Mouse (Mus musculus): ENCODE measurements around the gene BC024063. TPM values are rescaled to one million over a fixed set of nuclear protein-coding genes. Genes with fewer than 3 reads are reported as not detected.
"Not testable (repeated sequence)": the region's sequence is repeated elsewhere in the genome, so short reads cannot be mapped to it uniquely, and the experiment has no call there.

Gene BC024063
- 1 to 10 TPM; 3.2 to 3.3 TPM for total RNA-seq (2021)
- long read RNA-seq, experiment 1, partial matches to known transcripts: 0 of 1 reads
- long read RNA-seq, experiment 1, other reads (novel, unspliced or antisense): 0 of 1 reads
- long read RNA-seq, experiment 2, partial matches to known transcripts: 0 of 4 reads
- long read RNA-seq, experiment 2, other reads (novel, unspliced or antisense): 0 of 4 reads

DNA sequence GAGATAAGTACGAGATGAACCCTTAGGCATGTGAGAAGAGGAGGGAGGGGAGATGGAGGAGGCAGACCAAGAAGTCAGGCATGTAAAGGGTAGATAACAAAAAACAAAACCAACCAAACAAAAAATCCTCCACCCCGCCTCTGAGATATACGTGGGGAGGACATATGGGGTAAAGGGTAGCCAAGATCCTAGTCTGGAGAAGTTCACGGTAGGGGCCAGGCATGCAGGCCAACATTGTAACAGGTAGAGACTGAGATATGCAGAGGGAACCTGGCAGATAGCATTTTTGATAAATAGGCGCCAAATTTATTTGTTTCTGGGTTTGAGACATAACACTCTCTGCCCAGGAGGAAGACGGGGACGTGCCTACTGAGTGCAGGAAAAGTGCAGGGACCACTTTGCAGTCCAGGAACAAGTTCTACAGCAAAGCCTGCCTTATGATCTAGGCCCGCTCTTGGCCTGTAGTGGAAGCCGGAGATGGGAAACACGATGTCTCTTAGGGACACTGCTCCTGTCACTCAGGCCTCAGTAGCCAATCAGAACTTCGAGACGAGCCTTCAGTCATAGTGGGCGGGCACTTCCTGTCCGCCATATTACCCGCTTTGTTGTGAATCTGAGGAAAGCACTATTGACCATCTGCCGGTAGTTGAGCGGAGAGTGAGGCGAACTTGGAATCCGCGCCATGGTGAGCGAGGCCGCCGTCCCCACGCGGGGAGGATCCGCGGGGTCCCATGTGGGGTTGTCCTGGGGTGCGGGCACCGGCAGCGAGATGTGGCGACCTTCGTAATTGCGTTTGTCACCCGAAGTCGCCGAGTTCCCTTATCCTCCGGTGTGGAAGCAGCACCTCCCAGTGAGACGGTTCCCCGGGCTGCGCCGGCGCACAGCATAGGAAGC, at the start of gene BC024063:
Gene BC024063 (plus strand): TSS at position 626 of the 894 bp plus-strand sequence.
- peak; percentile 15 to 58 for DNase-seq (ENCODE audit: low spot score in 2 of 2)

DNA sequence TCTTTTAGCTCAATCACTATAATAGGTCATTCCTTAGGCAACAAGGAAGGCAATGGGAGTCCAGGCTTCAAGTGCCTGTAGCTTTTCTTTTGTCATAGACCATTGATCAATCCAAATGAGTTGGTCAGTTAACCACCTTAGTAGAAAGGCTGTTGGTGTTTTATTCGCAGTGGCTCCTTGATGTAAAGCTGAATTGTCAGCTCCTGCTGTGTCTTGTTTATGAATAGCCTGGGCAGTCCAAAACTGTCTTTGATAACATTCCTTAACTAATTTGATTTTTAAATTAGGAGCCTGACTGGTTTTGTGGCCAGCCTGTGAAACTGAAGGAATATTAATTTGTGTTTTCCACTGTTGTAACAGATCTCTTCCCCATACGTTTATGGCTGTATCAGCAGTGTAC, 41.0 kb upstream of the BC024063 start:
- DNase-seq (ENCODE audit: low spot score in 2 of 2): no peak

DNA sequence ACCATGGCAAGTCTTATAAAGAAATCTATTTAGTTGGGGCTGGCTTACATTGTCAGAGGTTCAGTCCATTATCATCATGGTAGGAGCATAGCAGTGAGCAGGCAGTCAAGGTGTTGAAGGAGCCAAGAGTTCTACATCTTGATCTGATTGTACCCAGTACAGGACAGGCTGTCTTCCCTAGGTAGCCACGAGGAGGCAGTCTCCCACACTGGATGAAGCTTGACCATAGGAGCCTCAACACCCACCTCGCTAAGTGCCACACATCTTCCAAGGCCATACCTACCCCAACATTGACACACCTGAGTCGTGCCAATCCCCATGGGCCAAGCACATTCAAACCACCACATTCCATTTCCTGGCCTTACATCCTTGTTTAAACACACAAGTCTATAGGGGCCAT, 36.5 kb upstream of the BC024063 start:
- DNase-seq (ENCODE audit: low spot score in 2 of 2): no peak

DNA sequence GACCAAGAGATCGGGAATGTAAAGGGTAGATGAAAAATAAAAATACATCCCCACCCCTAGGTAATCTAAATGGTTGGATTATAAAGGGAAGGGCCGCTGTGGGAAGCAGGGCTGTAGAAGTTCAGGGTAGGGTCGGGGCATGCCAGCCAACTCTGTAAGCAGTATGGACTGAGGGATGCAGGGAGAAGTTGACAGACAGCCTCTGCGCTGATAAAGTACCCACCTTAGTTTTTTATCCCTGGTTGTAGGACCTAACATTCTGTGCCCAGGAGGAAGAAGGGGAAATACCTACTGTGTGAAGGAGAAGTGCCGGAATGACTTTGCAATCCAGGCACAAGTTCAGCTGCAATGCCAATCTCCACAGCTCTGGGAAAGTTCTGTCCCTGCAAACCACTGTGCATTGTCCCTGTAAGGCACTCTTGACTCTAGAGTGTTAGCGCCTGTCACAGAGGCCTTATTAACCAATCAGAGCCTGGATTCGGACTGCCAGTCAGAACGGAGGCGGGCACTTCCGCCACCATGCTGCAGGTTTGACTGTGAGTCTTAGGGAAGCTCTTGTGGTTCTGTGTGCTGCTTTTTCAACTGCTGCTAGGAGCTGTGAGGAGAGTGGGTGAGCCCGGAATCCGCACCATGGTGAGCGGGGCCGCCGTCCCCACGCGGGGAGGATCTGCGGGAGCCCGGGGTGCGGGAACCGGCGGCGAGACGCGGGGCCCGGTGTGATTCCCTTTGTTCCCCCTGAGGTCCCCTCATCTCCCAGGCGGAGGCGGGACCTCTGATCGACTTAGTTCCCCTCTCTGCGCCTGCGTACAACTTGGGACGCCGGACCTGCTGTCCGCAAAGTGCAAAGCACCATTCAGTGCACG, 35.3 kb upstream of the BC024063 start, which contains the start of gene Zfp873:
Gene Zfp873 (plus strand): TSS at position 527 of the 863 bp plus-strand sequence.
- DNase-seq (ENCODE audit: low spot score in 2 of 2): peak; percentile 85 to 95

DNA sequence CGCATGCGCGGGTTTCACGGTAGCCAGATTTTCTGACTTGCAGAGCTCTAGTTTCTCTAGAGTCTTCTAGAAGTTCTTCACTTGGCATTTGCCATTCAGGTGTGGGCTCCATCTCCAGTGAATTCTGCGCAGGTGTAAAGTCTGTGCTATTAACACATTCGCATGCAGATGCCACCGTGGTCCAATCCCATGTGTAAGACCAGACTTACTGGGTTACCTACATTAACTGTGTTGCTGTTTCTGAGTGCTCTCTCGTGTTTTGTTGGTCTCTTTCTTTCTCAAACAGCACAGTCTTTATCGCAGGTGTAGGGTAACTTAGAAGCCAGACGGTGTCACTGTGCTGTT, 34.7 kb upstream of the BC024063 start:
- not testable (repeated sequence) for DNase-seq (ENCODE audit: low spot score in 2 of 2)

DNA sequence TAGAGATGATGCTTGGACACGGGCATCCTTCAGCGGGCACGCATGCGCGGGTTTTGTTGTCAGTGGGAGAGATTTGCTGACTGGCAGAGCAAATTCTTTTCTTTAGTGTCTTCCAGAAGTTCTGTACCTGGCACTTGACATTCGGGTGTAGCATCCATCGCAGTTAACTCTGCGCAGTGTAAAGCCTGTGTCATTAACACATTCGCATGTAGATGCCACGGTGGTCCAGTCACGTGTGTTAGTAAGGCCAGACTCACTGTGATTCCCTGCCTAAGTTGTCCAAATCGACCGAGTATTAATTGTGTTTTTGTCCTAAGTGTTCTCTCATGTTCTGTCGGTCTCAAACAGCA, 444 bp downstream of the BC024063 start:
- not testable (repeated sequence) for DNase-seq (ENCODE audit: low spot score in 2 of 2)

DNA sequence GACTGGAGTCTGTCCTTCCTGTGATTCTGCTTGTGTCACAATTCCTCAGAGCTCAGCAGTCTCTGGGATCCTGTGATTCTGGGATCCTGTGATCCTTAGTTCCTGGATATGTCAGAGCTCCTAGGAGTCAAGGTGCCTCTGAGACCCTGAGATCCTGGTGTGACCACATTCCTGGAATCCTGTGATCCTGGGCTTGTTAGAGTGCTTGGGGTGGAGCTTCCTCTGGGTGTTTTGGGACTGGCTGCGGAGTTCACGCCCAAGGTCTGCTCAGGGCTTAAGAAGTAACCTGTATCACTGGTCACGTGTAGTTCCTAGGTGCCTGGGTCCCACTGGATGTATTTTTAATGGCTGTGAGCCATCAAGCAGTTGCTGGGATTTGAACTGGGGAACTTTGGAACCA, 34.1 kb downstream of the BC024063 start:
- DNase-seq (ENCODE audit: low spot score in 2 of 2): no peak

DNA sequence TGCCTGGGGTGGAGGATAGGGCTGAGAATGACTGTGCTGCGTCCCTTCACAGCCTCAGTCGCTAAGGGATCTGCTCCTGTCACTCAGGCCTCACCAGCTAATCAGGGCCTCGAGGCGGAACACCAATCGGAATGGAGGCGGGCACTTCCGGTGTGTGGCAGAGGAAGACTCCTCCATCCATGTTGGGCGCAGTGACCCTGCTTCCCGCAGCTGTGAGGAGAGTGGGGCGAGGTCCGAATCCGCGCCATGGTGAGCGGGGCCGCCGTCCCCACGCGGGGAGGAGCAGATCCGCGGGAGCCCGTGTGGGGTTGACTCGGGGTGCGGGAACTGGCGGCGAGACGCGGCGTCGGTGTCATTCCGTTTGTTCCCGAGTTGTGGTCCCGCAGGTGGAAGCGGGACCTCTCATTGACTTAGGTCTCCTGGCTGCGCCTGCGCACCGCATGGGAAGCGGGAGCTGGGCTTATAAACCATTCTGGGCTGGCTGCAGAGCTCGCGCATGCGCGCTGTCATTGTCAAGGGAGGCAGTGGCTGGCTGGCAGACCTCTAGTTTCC, 44.8 kb downstream of the BC024063 start, which contains the start of gene AU041133:
Gene AU041133 (plus strand): TSS at position 164 of the 552 bp plus-strand sequence.
- peak; percentile 58 to 84 for DNase-seq (ENCODE audit: low spot score in 2 of 2)

DNA sequence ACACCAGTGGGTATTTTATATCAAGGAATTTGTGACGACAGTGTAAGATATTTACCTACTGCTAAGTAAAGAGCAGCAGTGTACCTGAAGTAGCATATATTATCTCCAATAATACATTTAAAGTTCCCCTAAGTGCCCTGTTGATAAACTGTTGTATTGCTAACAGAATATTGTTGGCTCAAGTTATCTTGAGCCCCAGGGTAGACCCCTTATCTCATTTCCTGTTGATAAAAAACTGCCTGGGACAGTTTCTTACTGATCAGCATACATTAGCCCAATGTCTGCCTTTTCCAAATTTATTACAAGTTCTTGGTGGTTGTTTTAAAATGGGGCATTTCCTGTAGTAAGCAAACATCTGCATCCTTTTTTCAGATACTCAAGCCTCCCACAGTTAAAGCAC, 62.1 kb downstream of the BC024063 start:
- no peak for DNase-seq (ENCODE audit: low spot score in 2 of 2)

DNA sequence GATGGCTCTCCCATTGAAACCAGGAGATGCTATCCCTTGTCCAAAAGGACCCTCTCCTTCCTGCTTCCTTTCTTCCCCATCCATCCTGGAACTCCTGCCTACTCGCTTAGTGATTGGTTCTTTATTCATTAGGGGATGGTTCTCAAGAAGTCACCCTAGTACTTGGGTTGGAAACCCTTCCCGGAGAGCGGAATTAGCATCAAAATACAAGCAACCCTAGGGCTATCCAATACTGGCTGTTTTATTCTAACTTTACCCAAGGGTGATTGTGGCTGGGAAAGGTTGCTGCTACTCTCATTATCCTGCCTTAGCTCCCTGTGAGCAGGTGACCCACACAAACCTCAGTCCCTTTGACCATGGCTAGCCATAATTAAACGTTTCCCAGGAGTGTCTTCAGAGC, 64.4 kb downstream of the BC024063 start:
- DNase-seq (ENCODE audit: low spot score in 2 of 2): no peak

Other genes starting within 250 kb of the BC024063 start
- 1 to 10 TPM; 2.4 to 3.4 TPM for gene Gm32687, start 219.4 kb upstream of the BC024063 start, total RNA-seq (2021)
- gene Zfp781, start 152.9 kb upstream of the BC024063 start, total RNA-seq (2021): 1 to 10 TPM; 1.4 to 1.6 TPM
- gene Zfp873, start 35.2 kb upstream of the BC024063 start, total RNA-seq (2021): 1 to 10 TPM; 7.8 to 8.1 TPM
- 1 to 10 TPM; 4.3 to 4.5 TPM for gene AU041133, start 44.7 kb downstream of the BC024063 start, total RNA-seq (2021)
- 1 to 10 TPM; 8.2 to 8.9 TPM for gene Zfp938, start 157.9 kb downstream of the BC024063 start, total RNA-seq (2021)
- not detected for gene 4932415D10Rik, start 233.2 kb downstream of the BC024063 start, total RNA-seq (2021)